In genomic region chr17:66683411-66683810, GRCm38 (mm10) we compare ENCODE assay signal across 18 mouse cellular contexts.
A peak's percentile ranks its signal among the peaks of the same experiment; 100 is the strongest.
DNase-seq lines count a peak whose midpoint lies in the region; ATAC-seq and TF ChIP-seq lines count a peak whose summit lies in the region.
"Had no signal": no experiment of that assay in that cellular context is flagged by ENCODE, and none has a peak within 500 bp of the region (broad histone marks: within the 10 kb centered on the region; RNA-seq: fewer than 3 reads in every experiment).

No protein-coding gene starts in this region.

- TF ChIP-seq CTCF in lung, adult 2 months (IDR thresholded peaks at IDR 0.05; ENCODE audit: insufficient read depth, low read length), result no peak

- ATAC-seq in kidney, embryonic 16.5 days (ENCODE audit: low FRiP score, low TSS enrichment), result peak; percentile 55; the same call in 1 of the 2 replicates
- peak; percentile 28; the same call in 1 of the 2 replicates for ATAC-seq in limb, embryonic 13.5 days (ENCODE audit: low FRiP score, low read depth)
- ATAC-seq: forebrain, embryonic 16.5 days had no signal

- H3K9me3 ChIP-seq in kidney, embryonic 16.5 days (ENCODE audit: low read length), result no peaks in the 10 kb centered on the region
- no peaks in the 10 kb centered on the region for H3K9me3 ChIP-seq in limb, embryonic 13.5 days
- H3K9me3 ChIP-seq: limb, embryonic 15.5 days had no signal

- WGBS in kidney, embryonic 16.5 days, result 67% methylated on average over 8 of the region's 8 CpGs
- 69% methylated on average over 8 of the region's 8 CpGs for WGBS in limb, embryonic 13.5 days
- 80% methylated on average over 8 of the region's 8 CpGs for WGBS in lung, adult 2 months

- no peaks in the 10 kb centered on the region for H3K27me3 ChIP-seq in kidney, embryonic 16.5 days (ENCODE audit: insufficient read depth, low read length)
- H3K27me3 ChIP-seq in limb, embryonic 13.5 days, result peaks cover 9% of the 10 kb centered on the region
- H3K27me3 ChIP-seq: limb, embryonic 15.5 days had no signal

- H3K9ac ChIP-seq in kidney, embryonic 16.5 days (replicated peaks; ENCODE audit: low read length), result no peak overlapping the region
- no peak overlapping the region for H3K9ac ChIP-seq in limb, embryonic 13.5 days
- H3K9ac ChIP-seq: limb, embryonic 15.5 days had no signal

- no peak overlapping the region for H3K4me2 ChIP-seq in kidney, embryonic 16.5 days (replicated peaks; ENCODE audit: low read depth, low read length)
- H3K4me2 ChIP-seq in limb, embryonic 13.5 days (replicated peaks), result no peak overlapping the region
- H3K4me2 ChIP-seq: limb, embryonic 15.5 days had no signal

- DNase-seq in kidney, postnatal 36 days, result no peak
- DNase-seq in R1 (ENCODE audit: low read depth, low spot score), result peak; percentile 88
- peak; percentile 24 for DNase-seq in hindlimb bud, embryonic 11.5 days (ENCODE audit: extremely low spot score, low read depth, low spot score)
- no peak for DNase-seq in urinary bladder, postnatal 36 days (ENCODE audit: low spot score in 2 of 2)
- no peak for DNase-seq in cerebellum, postnatal 14 days
- DNase-seq in lung, adult 2 months, result no peak
- DNase-seq: adrenal gland, postnatal 36 days; cerebellum, adult 9-10 months; embryo, embryonic 11 days; kidney, adult 18-20 months; lung, postnatal 14 days; thymus, postnatal 36 days had no signal

- TF ChIP-seq POLR2A in lung, adult 2 months (IDR thresholded peaks at IDR 0.05; ENCODE audit: borderline replicate concordance, extremely low read depth, low read depth, low read length), result no peak

- peaks cover 11% of the 10 kb centered on the region; the same call in 1 of the 2 replicates for H3K36me3 ChIP-seq in kidney, embryonic 16.5 days (ENCODE audit: insufficient read depth, low read length)
- 0 out of 2 replicates have a peak, but pooled peaks cover 6% of the 10 kb centered on the region for H3K36me3 ChIP-seq in limb, embryonic 13.5 days

- no peak overlapping the region for H3K27ac ChIP-seq in kidney, embryonic 16.5 days (ENCODE audit: low read length)
- no peak overlapping the region for H3K27ac ChIP-seq in limb, embryonic 13.5 days
- H3K27ac ChIP-seq: layer of hippocampus, adult 2 months; limb, embryonic 15.5 days had no signal

- H3K4me3 ChIP-seq in kidney, embryonic 16.5 days (ENCODE audit: low read length), result no peak overlapping the region
- H3K4me3 ChIP-seq in limb, embryonic 13.5 days, result no peak overlapping the region
- H3K4me3 ChIP-seq in lung, adult 2 months (replicated peaks; ENCODE audit: extremely low read depth, low read depth, low read length), result no peak overlapping the region
- H3K4me3 ChIP-seq: erythroblast, embryonic 14.5 days; layer of hippocampus, adult 2 months; limb, embryonic 15.5 days had no signal

- H3K4me1 ChIP-seq in kidney, embryonic 16.5 days (ENCODE audit: insufficient read depth, low read length), result no peaks in the 10 kb centered on the region
- peaks cover 32% of the 10 kb centered on the region for H3K4me1 ChIP-seq in limb, embryonic 13.5 days
- no peaks in the 10 kb centered on the region; the same call in 1 of the 2 replicates for H3K4me1 ChIP-seq in lung, adult 2 months (ENCODE audit: control insufficient read depth, insufficient read depth, low read length)
- H3K4me1 ChIP-seq: limb, embryonic 15.5 days had no signal

Comparison
In these comparisons a context has a peak if more than half of its experiments do, and no peak if none do; other contexts are left out.
1. DNase-seq: peak in R1 (single experiment) and hindlimb bud, embryonic 11.5 days (single experiment); none in kidney, postnatal 36 days (0 of 2), urinary bladder, postnatal 36 days (0 of 2), cerebellum, postnatal 14 days (0 of 2) and lung, adult 2 months (single experiment).